Mouse (Mus musculus): ENCODE results near the gene Smg5. TPM values are rescaled to one million over a fixed set of nuclear protein-coding genes. Genes with fewer than 3 reads are reported as not detected.
"Not testable (repeated sequence)": the region's sequence is repeated elsewhere in the genome, so short reads cannot be mapped to it uniquely, and the experiment has no call there.

Smg5 gene
- 9.9 and 11.8 TPM in 2 replicates for polyA plus RNA-seq (2015; fragmentation: Nextera tagmentation; extraction: Ambion mirVana)

GRCm38 (mm10) chr3:88336058-88337013, at the start of gene Smg5, which contains the start of gene Tmem79:
Gene Smg5, plus strand, starts transcription at chr3:88336260.
Gene Tmem79, minus strand, starts transcription at chr3:88336148.
- Histone ChIP-seq H3K9ac (replicated peaks) (peak within 1 kb of the TSS; percentile 90), H3K4me3 (ENCODE audit: low read depth, low read length) (peak within 1 kb of the TSS; percentile 92), H3K27ac (ENCODE audit: low read depth) (peak within 1 kb of the TSS; percentile 98), H3K36me3 (replicated peaks; ENCODE audit: insufficient read depth, low read length) (peaks cover 4% of the 10 kb centered on the region; the same call in 1 of the 2 replicates), H3K4me1 (ENCODE audit: insufficient read depth) (peaks cover 37% of the 10 kb centered on the region), H3K9me3 (ENCODE audit: low read length) (no peaks in the 10 kb centered on the region), H3K4me2 (ENCODE audit: low read depth, low read length) (peak within 1 kb of the TSS; percentile 78), H3K27me3 (ENCODE audit: insufficient read depth, low read length) (no peaks in the 10 kb centered on the region)
- peak; percentile 92 for ATAC-seq
- peak; percentile 96 for DNase-seq
- no peak for TF ChIP-seq CTCF (IDR thresholded peaks at IDR 0.05; ENCODE audit: low read depth)
- peak; percentile 83 for TF ChIP-seq EP300 (IDR thresholded peaks at IDR 0.05; ENCODE audit: low read depth)
- 1% methylated on average over 48 of the region's 66 CpGs for WGBS (ENCODE audit: insufficient replicate concordance)

DNA sequence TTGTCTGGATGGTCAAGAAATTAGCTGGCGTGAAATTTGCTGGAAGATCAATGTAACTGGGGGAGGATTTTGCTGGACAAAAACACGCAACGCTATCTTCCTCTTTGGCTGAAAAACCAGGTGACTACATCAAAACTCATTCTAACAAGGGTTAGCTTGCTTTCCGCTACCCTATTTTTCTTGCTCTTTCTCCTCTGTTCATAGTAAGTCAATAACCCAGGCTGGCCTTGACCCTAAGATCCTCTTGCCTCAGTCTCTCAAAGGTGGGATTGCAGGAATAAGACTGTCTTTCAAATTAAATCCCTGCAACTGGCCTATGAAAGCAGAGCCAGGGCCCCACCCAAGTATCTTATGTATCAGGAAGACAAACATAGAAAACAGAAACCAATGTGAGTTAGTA, 49.0 kb upstream of the Smg5 start, which contains the start of gene Gm38392:
Gene Gm38392 (minus strand): TSS at position 101 of the 400 bp plus-strand sequence.
- Histone ChIP-seq H3K27me3 (ENCODE audit: insufficient read depth, low read length) (no peaks in the 10 kb centered on the region), H3K36me3 (replicated peaks; ENCODE audit: insufficient read depth, low read length) (0 out of 2 replicates have a peak, but pooled peaks cover 2% of the 10 kb centered on the region), H3K27ac (ENCODE audit: low read depth) (no peak within 1 kb of the TSS), H3K4me3 (ENCODE audit: low read depth, low read length) (no peak within 1 kb of the TSS), H3K4me2 (ENCODE audit: low read depth, low read length) (no peak within 1 kb of the TSS), H3K4me1 (ENCODE audit: insufficient read depth) (no peaks in the 10 kb centered on the region), H3K9ac (replicated peaks) (no peak within 1 kb of the TSS), H3K9me3 (ENCODE audit: low read length) (no peaks in the 10 kb centered on the region)
- ATAC-seq (no peak), DNase-seq (no peak)
- no peak for TF ChIP-seq CTCF (IDR thresholded peaks at IDR 0.05; ENCODE audit: low read depth)
- TF ChIP-seq EP300 (IDR thresholded peaks at IDR 0.05; ENCODE audit: low read depth) = no peak
- 94% methylated on average over 4 of the region's 4 CpGs for WGBS (ENCODE audit: insufficient replicate concordance)

DNA sequence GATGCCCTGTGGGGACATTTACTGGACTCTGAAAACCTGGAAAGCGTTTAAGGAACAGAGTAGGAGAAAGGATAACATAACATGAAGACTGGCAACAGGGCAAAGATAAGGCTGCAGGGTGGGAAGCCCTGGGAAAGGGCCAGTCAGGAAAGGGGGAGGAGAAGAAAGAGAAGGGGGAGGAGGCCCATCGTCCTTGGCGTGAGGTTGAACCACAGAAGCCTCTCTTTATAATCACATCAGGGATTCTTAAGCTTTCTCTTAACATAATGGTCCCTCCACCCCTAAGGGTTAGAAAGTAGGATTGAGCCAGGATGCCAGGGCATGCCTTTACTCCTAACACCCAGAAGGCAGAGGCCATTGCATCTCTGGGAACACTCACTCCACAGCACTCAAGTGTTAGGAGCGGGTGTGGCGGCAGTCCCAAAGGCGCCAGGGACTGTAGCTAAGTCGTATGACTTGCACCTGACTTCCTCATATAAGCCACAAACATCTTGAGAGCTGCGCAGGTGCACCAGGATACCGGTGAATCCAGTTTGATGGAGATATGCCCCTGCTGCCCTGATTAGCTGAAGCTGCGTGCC, 47.8 kb upstream of the Smg5 start:
- H3K27me3 ChIP-seq (ENCODE audit: insufficient read depth, low read length); H3K4me2 ChIP-seq (ENCODE audit: low read depth, low read length); H3K4me3 ChIP-seq (ENCODE audit: low read depth, low read length); H3K36me3 ChIP-seq (replicated peaks; ENCODE audit: insufficient read depth, low read length); H3K4me1 ChIP-seq (ENCODE audit: insufficient read depth); DNase-seq; H3K27ac ChIP-seq (ENCODE audit: low read depth); H3K9me3 ChIP-seq (ENCODE audit: low read length); ATAC-seq; H3K9ac ChIP-seq (replicated peaks): not testable (repeated sequence)
- WGBS (ENCODE audit: insufficient replicate concordance) = 81% methylated on average over 8 of the region's 10 CpGs

DNA sequence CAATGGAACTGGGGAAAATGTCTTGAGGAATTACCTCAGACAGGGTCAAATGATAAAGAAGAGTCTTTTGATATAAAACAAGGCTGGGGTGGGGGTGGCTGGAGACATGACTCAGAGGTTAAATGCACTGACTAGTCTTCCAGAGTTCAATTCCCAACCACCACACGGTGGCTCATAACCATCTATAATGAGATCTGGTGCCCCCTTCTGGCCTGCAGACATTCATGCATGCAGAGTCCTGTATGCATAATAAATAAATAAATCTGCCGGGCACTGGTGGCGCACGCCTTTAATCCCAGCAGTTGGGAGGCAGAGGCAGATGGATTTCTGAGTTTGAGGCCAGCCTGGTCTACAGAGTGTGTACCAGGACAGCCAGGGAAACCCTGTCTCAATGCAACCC, 44.1 kb upstream of the Smg5 start:
- H3K4me2 ChIP-seq (ENCODE audit: low read depth, low read length) = no peak overlapping the region
- ATAC-seq = no peak
- no peaks in the 10 kb centered on the region for H3K9me3 ChIP-seq (ENCODE audit: low read length)
- peak; percentile 17 for DNase-seq
- no peaks in the 10 kb centered on the region for H3K36me3 ChIP-seq (replicated peaks; ENCODE audit: insufficient read depth, low read length)
- no peak overlapping the region for H3K4me3 ChIP-seq (ENCODE audit: low read depth, low read length)
- TF ChIP-seq CTCF (IDR thresholded peaks at IDR 0.05; ENCODE audit: low read depth) (peak; percentile 70), EP300 (IDR thresholded peaks at IDR 0.05; ENCODE audit: low read depth) (no peak)
- no peak overlapping the region for H3K9ac ChIP-seq (replicated peaks)
- no peak overlapping the region for H3K27ac ChIP-seq (ENCODE audit: low read depth)
- H3K27me3 ChIP-seq (ENCODE audit: insufficient read depth, low read length) = no peaks in the 10 kb centered on the region
- WGBS (ENCODE audit: insufficient replicate concordance) = 57% methylated on average over 4 of the region's 4 CpGs
- peaks cover 7% of the 10 kb centered on the region for H3K4me1 ChIP-seq (ENCODE audit: insufficient read depth)

GRCm38 (mm10) chr3:88295272-88295671, 40.8 kb upstream of the Smg5 start:
- WGBS (ENCODE audit: insufficient replicate concordance) = 45% methylated on average over 1 of the region's 1 CpGs
- Histone ChIP-seq H3K4me2 (ENCODE audit: low read depth, low read length) (peak overlapping the region; percentile 93), H3K4me1 (ENCODE audit: insufficient read depth) (peaks cover 20% of the 10 kb centered on the region), H3K4me3 (ENCODE audit: low read depth, low read length) (peak overlapping the region; percentile 76; the same call in 1 of the 2 replicates)
- not testable (repeated sequence) for H3K9me3 ChIP-seq (ENCODE audit: low read length); H3K27me3 ChIP-seq (ENCODE audit: insufficient read depth, low read length); H3K36me3 ChIP-seq (replicated peaks; ENCODE audit: insufficient read depth, low read length); DNase-seq; H3K9ac ChIP-seq (replicated peaks); H3K27ac ChIP-seq (ENCODE audit: low read depth); ATAC-seq

DNA sequence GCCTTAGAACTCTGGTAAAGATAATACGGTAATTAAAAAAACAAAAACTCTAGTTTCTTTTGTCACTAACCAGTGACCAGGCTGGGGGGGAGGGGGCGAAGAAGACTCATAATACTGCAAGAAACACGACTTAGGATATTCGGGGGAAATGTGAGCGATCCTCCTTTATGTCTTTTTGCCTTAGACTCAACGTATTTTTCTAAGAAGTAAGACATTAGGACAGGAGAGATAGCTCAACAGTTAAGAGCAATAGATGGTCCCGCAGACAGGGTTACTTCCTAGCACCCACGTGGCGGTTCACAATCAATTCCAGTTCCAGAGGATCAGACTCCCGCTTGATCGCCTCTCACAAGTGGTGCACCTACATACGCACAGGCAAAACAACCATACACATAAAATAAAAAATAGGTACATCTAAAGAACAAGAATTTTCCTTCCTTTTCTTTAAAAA, 39.9 kb upstream of the Smg5 start:
- no peak for ATAC-seq
- Histone ChIP-seq H3K9ac (replicated peaks) (peak overlapping the region; percentile 78), H3K4me2 (ENCODE audit: low read depth, low read length) (peak overlapping the region; percentile 93), H3K4me3 (ENCODE audit: low read depth, low read length) (peak overlapping the region; percentile 76), H3K27me3 (ENCODE audit: insufficient read depth, low read length) (no peaks in the 10 kb centered on the region), H3K9me3 (ENCODE audit: low read length) (no peaks in the 10 kb centered on the region), H3K4me1 (ENCODE audit: insufficient read depth) (peaks cover 20% of the 10 kb centered on the region), H3K27ac (ENCODE audit: low read depth) (peak overlapping the region; percentile 95), H3K36me3 (replicated peaks; ENCODE audit: insufficient read depth, low read length) (peaks cover 14% of the 10 kb centered on the region)
- WGBS (ENCODE audit: insufficient replicate concordance) = under 1% methylated on average over 12 of the region's 12 CpGs
- DNase-seq = no peak
- no peak for TF ChIP-seq CTCF (IDR thresholded peaks at IDR 0.05; ENCODE audit: low read depth)
